Mouse (Mus musculus): ENCODE results near the gene Slit2.

- TF ChIP-seq CTCF (IDR thresholded peaks at IDR 0.05; ENCODE audit: low read depth, low read length) (no peak), POLR2A (IDR thresholded peaks at IDR 0.05; ENCODE audit: extremely low read depth, insufficient read depth, low read length) (no peak)
Measured at GRCm38 (mm10) chr5:47985901-47986670, 3.1 kb downstream of the Slit2 start.
